Mouse (Mus musculus): Measurements from ENCODE around the gene Tmem121. TPM values are rescaled to one million over a fixed set of nuclear protein-coding genes. Genes with fewer than 3 reads are reported as not detected.

The Tmem121 gene
- total RNA-seq, 2 experiments from 2014 or later = 0.85 to 1.5 TPM

DNA sequence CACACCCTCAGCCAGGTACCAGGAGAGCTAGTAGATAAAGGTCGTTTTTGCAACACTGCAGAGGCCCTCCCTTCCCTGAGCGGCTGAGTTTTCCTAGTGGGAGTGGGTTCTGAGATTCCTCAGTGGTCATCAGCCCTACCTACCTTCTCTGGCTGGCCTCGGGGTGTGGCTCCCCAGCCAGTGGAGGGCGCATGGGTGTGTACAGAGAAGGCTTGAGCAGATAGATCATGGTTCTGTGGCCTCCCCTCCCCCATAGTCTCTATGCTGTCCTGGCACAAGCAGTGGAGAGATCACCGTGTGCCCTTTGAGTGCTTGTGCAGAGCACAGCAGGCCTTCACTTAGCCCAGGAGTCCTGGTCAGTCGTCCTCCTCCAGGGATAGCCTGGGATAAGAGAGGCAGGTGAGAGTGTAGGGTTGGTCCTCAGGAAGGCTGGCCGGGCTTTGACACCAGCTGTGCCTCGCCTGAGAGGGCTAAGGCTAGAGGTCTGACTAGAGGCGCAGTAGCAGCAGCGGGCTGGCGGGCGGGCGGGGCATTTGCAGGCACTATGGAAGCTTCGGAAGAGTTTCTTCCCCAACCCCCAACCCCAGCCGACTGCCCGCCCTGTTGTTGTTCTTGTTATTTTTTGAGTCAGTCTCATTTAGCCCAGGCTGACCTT lies 37.2 kb upstream of the Tmem121 start:
- no peak for DNase-seq

DNA sequence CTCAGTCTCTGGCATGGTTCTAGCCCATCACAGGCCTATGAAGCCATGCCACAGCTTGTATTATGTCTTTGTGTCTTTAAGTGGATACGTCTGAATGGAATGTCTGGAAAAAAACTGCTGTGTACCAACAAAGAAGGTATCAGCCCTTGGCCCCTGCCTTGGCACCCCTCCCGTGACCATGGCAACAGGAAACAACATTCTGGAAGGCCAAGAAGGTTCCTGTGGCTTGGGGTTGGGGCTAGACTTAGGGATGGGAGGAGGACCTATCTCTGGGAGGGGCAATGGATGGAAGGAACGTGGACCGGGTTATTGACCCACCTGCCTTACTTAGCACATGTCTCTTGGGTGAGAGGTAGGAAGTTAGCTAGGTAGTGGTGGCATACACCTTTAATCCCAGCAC lies 36.4 kb upstream of the Tmem121 start:
- no peak for DNase-seq

DNA sequence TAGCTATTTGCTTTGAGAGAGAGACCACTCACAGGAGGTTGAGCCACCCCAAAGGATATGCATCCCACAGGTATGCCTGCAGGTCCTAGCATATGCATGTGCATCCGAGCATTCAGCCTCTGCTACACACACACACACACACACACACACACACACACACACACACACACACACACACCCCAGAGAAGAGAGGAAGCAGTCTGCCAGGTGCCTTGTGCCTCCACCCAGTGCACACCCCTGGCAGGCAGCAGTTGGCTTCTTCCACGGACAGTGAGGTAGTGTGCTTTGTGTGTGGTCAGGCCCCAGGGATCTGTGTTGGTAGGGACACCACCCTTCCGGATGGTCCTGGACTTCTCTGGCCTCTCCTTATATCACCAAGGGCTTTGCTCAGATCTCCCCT lies 35.8 kb upstream of the Tmem121 start:
- no peak for DNase-seq

DNA sequence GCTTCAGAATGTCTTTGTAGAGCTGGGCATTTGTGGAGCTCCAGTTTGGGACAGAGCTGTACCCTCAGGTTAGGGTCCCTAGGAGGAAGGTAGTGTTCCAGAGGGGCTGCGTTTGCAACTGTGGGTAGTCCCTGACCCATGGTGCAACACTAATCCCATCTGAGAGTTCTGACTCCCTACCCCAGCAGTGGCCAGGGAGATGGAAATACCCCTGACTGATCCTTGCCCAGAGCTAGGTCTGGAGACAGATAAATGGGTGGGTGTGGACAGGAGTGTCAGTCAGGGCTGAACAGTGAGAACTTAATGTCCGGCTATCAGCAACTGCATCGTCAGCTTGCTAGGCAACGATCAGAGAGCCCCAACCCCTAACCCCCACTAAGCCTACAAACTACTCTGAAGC lies 35.1 kb upstream of the Tmem121 start:
- DNase-seq = no peak

DNA sequence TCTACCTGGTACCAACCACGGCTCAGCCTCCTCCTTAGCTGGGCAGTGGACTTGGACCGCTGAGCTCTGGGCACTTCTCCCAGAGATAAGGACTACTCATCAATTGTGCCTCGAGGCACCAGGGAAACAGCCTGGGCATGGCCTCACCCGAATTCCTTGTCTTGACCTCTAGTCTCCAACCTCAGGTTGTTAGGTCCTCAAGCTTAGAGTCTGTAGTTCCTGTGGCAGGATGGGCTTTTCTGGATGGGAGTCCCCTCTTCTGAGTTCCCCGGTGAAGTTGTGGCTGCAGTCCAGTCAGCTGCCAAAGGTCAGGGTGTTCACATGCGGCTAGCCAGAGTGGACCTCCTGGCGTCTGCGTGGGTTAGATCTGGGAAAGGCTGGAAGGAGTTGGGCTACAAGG lies 34.7 kb upstream of the Tmem121 start:
- no peak for DNase-seq

DNA sequence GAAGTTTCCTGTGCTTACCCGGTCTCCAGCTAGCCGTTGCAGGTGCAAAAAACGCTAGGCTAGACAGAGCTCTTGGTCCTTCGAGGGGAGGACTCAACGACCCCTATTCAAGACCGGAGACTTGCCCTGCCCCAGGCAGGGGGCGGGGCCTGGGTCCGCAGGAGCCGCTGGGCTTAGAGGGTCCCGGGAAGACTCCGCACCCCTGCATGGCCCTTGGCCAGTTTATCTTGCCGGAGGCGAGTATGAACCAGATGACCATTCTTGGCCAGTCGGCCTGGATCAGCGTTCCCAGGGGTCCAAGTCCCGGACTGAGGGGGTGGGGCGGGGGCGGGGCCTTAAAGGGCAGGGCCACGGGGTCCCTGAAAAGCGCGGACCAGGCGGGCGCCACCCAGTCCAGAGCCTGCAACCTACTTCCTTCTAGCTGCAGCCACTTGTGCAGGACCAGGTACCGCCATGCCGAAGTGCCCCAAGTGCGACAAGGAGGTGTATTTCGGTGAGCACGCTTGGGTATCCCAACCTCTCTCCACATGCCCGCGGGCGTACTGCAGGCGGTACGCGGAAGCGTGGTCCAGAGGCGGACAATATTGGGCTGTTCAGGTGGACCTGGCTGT lies 34.0 kb upstream of the Tmem121 start:
- peak; percentile 53 for DNase-seq

DNA sequence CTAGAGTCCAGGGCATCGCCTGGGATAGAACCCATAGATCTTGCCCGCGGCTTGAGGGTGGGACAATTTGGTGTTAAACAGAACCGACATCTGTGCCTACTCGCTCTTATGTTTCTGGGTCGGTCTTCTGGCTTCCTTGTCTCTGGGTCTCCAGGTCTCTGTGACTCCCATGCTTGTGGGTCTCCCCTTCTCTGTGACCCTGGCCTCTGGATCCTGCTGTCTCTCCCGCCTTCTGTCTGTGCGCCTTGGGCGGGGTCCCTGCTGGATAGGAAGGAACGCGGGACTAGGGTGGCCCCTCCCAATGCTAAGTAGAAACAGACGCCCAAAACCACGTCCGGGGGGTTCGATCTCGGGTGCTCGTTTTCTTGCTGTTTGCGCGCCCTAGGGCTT lies 33.5 kb upstream of the Tmem121 start:
- peak; percentile 40 for DNase-seq

DNA sequence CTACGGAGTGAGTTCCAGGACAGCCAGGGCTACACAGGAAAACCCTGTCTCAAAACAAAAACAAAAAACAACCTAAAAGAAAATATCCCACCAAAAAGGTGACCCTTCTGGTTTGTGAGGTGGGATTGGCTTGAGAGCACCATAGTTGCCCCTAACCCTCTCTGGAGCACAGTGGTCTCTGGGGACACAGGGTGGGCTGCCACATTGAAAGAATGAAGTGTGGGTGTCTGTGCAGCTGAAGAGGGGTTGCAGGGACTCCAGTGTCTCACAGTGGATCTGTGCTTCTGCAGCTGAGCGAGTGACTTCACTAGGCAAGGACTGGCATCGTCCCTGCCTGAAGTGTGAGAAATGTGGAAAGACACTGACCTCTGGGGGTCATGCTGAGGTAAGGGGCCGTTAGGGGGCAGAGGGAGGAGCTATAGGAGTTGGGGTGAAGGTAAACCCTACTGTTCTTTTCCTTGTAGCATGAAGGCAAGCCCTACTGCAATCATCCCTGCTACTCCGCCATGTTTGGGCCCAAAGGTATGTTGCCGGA lies 32.7 kb upstream of the Tmem121 start:
- peak; percentile 5 for DNase-seq

DNA sequence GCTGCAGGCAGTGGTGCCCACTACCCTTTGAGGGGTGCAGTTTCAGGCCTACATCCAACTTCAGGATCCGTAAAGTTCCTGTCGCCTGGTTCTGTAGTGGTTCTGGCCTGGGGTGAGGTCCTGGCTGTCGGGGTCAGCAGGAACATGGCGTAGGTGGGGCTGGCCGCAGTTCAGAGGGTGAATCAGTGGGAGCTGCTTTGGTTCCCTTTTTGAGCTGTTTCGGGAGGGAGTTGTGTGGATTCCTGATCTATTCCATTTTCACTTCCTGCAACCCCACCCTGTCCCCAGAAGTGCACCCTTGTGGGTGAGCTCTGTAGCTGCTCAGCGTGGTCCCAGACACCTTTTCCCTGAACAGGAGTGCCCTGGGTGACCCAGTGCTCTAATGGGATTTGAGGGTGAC lies 31.8 kb upstream of the Tmem121 start:
- peak; percentile 11 for DNase-seq

DNA sequence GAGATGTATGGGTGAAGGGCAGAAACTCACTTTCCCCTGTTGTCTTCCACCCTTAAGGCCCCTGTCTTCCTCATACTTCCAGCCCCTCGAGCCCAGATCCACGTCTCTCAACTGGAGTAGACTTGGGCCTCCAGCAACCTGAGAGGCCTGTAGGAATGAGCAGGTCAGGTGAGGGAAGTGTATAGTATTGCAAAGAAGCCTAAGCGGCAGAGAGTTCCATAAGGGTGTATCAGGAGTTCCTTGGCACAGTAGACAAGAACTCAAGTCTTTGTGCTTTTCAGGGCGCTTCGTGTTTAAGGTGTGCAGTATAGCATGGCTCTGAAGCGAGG lies 31.0 kb upstream of the Tmem121 start:
- DNase-seq = no peak

DNA sequence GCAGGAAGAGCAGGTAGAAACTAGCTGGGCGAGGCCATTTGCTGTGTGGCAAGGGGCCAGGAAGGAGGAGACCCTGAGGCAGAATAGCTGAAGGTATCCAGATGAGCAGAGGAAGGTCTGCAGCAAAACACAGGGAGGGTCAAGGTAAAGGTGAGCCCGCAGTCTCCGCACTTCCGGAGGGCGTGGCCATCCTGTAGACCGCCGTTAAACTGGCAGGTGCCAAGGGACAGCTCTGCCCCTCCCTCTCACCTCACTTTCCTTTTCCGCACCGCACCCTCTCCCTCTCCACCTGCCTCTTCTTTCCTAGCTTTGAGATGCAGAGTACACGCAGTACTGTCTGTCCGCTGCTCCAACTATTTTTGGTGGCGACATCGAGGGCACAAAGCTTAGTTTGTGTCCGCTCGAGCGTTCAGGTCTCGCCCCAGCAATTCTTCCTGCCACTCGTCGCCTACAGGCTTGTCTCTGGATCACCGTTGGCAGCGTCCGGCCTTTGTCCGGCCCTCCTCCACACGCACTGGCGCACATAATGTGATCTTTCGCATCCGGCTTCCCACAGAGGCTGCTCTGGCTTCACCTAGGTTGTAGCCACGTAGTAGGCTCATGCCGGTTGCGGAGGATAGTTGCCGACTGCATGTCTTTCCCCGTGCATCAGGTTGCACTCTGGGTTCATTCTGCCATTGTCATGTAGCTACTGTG lies 30.5 kb upstream of the Tmem121 start:
- DNase-seq = peak; percentile 36

DNA sequence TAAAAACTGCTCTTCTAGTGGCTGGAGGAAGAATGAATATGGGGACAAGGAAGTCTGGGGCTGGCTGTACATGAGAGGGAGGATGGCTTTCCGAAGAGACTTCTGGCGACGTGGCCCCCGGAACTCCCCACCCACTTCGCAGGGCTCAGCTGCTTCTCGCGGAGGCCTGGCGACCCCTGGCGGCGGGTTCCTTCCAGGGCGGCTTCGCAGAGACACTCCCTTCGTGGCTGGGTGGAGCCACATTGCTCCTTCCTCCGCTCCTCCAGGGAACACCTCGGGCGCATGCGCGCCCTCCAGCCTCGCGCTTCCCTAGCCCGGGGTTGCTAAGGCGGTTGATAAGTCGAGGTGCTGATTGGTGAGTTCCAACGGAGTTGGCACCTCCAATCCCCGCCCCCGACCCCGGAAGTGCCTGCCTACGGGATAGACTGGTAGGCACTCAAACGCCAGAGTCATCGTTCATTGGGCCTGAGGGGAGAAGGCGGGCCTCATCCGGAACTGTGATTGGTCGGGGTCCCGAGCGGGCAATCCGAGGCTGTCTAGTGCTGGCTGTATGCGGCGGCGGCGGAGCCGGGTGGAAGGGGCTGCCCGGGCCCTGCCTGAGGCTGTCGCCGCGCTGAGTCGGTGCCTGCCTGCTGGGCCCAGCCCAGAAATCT lies 29.7 kb upstream of the Tmem121 start, which contains the start of gene Tedc1:
TSS of gene Tedc1 (plus strand) at position 535 of the 653 bp plus-strand sequence.
- peak; percentile 100 for DNase-seq

DNA sequence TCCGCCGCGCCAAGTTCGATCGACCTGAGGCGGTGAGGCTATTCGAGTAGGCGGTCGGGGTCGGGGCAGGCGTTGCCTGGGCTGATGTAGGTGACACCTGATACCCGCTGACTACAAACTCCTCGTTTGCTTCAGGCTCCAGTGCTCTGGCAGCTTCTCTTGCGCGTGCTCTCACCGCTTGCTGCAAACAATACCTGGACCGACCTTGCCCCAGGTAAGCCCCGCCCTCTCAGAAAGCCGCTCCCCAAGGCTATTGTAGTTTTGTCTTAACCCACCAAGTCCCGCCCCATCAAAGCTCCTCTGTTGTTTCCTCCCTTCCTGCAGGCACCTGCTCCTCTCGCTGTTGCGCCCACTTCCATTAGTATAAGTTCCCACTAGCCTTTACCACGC lies 29.2 kb upstream of the Tmem121 start:
- no peak for DNase-seq

DNA sequence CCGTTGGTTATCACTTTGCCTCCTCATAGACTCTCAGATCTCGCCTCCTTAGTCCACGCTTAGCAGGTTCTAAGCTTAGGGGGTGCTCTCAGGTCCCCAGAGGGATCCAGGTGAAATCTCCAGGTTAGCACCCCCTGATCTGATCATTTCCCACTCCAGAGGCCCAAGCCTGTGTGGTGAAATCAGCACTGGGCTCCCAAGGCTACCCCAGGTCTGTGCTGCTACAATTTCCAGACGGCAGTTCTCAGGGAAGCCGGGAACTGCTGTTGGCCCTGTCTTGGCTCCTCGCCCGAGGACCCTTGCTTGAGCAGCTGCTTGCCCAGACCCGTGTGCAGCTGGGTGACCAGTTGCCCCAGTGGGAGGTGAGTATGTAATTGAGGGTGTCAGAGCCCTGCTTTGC lies 28.7 kb upstream of the Tmem121 start:
- DNase-seq = no peak

DNA sequence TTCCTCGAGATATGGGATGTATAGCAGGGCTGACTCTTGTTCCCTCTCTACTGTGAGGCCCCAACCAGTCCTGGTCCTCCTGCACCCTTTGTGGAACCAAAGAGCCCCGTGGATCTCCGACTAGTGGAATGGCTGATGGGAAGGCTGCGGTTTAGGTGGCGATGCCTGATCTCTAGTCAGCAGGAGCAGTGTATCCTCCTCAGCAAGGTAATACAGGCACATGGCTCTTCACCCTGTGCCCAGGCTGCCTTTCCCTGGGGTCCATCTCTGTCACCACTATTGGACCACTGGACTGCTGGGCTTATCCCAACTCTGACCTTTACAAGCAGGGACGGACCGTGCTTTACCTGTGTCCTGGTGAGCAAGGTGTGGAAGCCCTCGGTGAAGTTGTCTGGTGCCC lies 28.2 kb upstream of the Tmem121 start:
- DNase-seq = no peak

DNA sequence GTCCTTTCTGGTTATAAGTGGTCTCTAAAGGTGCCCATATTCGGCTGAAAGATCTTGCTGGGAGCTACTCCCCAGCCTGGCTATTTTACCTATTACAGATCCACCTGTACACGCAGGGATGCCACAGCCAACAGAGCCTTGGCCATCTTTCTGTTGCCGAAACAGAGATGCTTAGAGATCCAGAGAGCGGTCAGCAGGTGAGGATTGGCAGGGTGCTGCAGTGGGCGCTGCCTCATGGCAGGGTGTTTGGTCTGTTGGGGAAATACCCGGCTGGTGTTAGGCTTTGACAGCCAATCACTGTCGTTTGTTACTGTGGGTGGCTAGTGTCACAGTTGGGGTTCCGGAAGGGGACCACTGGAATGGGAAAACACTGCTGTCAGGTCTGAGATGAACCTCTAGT lies 27.8 kb upstream of the Tmem121 start:
- no peak for DNase-seq

DNA sequence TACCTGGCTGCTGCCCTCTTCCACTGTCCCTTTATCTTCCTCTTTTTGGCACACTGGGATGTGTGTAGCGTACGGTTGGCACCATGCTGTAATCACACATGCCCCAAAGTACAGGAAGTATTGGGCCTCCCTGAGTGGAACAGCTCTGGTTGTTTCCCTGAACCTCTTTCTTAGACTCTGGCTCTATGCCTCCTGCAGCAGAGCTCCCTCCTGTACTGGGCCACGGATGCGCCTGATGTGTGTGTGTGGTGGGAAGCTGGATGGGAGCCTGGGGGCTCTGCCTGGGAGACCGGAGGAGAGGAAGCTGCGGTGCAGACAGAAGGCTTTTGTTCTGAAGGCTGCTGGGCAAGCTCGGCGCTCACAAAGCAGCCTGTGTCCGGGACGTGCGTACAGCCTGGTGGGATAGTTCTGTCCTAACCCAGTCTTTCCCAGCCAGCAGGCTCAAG lies 22.1 kb upstream of the Tmem121 start:
- no peak for DNase-seq

DNA sequence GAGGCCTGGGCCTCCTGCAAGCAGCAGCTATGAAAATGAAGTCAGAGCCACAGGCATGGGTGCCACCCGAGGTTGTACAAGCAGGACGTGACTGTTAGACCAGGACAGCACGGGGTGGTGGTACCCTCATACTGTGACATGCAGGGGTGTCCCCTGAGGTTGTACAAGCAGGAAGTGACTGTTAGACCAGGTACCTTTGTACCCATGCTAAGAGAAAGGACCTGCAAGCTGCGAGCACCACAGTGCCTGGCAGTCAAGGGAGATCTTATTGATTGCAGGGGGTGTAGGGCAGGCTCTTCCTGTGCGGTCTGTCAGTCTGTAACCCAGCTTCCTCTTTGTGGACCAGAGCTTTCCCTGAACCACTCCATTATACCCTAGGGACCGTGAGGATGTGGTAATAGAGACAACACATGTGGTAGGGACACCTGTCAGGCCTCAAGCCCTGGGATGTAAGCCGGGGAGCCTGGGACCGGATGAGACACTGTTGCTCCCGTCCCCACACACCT lies 17.6 kb upstream of the Tmem121 start:
- no peak for DNase-seq

DNA sequence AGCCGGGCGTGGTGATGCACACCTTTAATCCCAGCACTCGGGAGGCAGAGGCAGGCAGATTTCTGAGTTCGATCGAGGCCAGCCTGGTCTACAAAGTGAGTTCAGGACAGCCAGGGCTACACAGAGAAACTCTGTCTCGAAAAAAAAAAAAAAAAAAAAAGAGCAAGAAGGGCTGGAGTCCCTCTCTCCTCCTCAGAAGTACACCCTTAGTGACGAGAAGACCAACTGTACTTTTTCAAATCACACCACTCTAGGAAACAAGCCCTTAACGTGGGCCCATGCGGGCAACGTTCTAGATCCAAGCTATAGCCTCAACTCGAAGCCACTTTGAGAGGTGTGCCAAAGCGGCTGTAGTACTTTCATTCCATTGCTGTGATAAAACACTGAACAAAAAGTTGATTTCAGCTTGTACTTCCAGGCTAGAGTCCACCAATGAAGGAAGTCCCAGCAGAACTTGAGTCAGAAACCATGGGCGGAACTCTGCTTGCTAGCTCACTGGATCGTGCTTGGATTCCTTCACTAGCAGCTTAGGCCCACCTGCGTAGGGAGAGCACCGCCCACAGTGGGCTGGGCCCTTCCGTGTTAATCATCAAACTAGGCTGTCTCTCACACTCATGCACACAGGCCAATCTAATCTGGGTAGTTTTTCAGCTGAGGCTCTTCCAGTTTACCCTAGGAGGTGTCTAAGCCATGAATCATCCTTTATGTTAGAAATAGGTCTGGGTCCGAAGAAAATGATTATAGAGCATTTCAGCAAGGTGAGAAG lies 8.6 kb upstream of the Tmem121 start:
- DNase-seq = no peak

DNA sequence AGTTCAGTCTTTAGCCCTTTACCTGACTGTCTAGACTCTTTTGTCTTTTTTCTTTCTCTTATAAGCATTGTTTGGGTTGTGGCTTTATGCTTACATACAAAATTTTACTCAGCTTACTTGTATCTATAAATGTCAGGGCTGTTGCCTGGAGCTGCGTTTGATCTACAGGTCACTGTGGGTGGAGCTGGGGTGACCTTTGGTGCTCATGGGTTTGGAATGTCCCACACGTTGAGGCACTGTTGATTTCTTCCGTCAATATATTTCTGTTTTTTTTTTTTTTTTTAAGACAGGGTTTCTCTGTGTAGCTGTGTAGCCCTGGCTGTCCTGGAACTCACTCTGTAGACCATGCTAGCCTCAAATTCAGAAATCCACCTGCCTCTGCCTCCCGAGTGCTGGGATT lies 4.7 kb upstream of the Tmem121 start:
- DNase-seq = no peak

DNA sequence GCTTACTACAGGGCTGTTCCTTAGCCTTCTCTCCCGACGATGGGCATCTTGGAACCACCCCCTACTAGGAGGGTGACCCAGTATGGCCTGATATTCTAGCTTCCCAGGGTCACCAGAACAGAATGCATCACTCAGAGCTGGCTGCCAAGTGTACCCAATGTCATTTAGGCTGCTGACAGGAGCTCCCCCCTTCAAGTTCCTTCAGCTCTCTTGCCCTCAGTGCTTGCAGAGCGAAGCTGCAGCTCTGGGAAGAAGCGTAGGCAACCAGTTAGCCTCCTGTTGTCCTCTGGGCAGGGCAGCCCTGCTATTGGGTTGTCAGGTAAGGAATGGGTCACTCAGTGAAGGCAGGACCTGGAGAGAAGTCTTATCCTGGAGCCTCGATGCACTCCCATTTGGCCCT lies 785 bp upstream of the Tmem121 start:
- no peak for DNase-seq

Data from gastrocnemius, postnatal 10 days (tissue).